Mouse (Mus musculus): ENCODE results near the gene Tspan18. TPM values are rescaled to one million over a fixed set of nuclear protein-coding genes. Genes with fewer than 3 reads are reported as not detected.

Gene Tspan18
- polyA plus RNA-seq, 1 experiment from 2014 or later, result 41.8 TPM

- H3K9ac ChIP-seq, result no peak overlapping the region
- no peak overlapping the region for H3K27ac ChIP-seq (replicated peaks)
- H3K27me3 ChIP-seq, result no peaks in the 10 kb centered on the region
- no peaks in the 10 kb centered on the region for H3K36me3 ChIP-seq
- no peak overlapping the region for H3K4me2 ChIP-seq
- 67% methylated on average over 1 of the region's 1 CpGs for WGBS
- 0 out of 2 replicates have a peak, but pooled peaks cover 5% of the 10 kb centered on the region for H3K4me1 ChIP-seq (replicated peaks)
- ATAC-seq (ENCODE audit: low read depth), result no peak
- no peaks in the 10 kb centered on the region for H3K9me3 ChIP-seq
- H3K4me3 ChIP-seq, result no peak overlapping the region
Measured at GRCm38 (mm10) chr2:93154486-93155032, 179.7 kb downstream of the Tspan18 start.

DNA sequence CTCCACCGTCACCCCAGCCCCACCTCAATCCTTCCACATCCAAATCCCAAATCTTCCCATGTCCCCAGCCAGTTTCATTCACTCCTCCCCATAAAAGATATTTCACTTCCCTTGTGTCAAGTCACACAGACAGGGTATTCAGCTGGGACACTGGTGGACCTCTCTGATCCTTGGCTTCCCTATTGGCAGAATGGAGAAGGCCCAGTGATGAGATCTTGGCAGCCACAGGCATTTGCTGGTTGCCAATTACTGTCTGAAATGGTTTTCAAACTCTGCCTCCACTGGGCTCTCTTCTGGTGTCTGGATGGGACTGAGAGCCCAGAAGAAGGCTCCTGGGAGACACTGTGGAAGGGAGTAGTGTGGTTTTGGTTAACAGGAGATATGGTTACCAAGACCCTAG is 180.5 kb downstream of the Tspan18 start:
- Histone ChIP-seq H3K36me3 (no peaks in the 10 kb centered on the region), H3K27me3 (no peaks in the 10 kb centered on the region), H3K4me2 (no peak overlapping the region), H3K9me3 (no peaks in the 10 kb centered on the region), H3K4me3 (no peak overlapping the region), H3K4me1 (replicated peaks) (0 out of 2 replicates have a peak, but pooled peaks cover 5% of the 10 kb centered on the region), H3K9ac (no peak overlapping the region), H3K27ac (replicated peaks) (no peak overlapping the region)
- 88% methylated on average over 1 of the region's 1 CpGs for WGBS
- no peak for ATAC-seq (ENCODE audit: low read depth)

DNA sequence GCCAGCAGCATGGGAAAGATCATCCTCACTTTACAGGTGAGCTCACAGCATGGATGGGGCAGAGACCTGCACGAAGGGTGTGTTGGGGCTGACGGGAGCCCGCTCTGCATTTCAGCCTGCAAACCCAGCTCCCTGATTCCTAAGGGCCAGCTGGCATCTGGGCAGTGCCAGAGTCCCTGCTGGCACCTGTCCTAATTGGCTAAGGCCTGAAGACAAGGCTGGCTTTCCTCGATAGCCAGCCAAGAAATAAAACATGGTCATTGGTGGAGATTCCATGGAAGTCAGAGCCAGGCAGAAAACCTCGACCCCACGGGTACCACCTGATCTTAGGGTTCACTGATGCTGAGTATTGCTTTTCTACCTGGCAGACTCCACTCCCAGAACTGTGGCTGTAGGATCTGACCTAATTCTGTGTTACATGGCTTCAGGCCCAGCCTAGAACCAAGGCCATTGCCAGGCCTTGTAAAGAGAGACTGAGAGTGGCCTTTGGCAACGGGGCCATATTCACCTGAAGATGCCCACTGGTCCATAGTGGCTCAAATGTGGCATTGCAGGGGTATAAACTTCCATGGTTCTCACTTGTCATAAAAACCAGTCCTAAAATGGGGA is 181.3 kb downstream of the Tspan18 start:
- Histone ChIP-seq H3K9me3 (no peaks in the 10 kb centered on the region), H3K4me3 (no peak overlapping the region), H3K36me3 (no peaks in the 10 kb centered on the region), H3K27ac (replicated peaks) (no peak overlapping the region), H3K4me2 (no peak overlapping the region), H3K27me3 (no peaks in the 10 kb centered on the region), H3K9ac (no peak overlapping the region), H3K4me1 (replicated peaks) (0 out of 2 replicates have a peak, but pooled peaks cover 5% of the 10 kb centered on the region)
- no peak for ATAC-seq (ENCODE audit: low read depth)
- WGBS, result 79% methylated on average over 7 of the region's 7 CpGs

GRCm38 (mm10) chr2:93152191-93152601 is 182.1 kb downstream of the Tspan18 start:
- H3K4me3 ChIP-seq, result no peak overlapping the region
- H3K36me3 ChIP-seq, result no peaks in the 10 kb centered on the region
- H3K27ac ChIP-seq (replicated peaks), result no peak overlapping the region
- no peak overlapping the region for H3K4me2 ChIP-seq
- H3K27me3 ChIP-seq, result no peaks in the 10 kb centered on the region
- WGBS, result 82% methylated on average over 6 of the region's 6 CpGs
- H3K9ac ChIP-seq, result no peak overlapping the region
- no peaks in the 10 kb centered on the region for H3K9me3 ChIP-seq
- H3K4me1 ChIP-seq (replicated peaks), result 0 out of 2 replicates have a peak, but pooled peaks cover 5% of the 10 kb centered on the region
- no peak for ATAC-seq (ENCODE audit: low read depth)

Other genes with a start within 250 kb of the Tspan18 start
- gene Trp53i11, start 147.0 kb downstream of the Tspan18 start, polyA plus RNA-seq (2015; fragmentation: Nextera tagmentation; extraction: Ambion mirVana), result 137 and 150 TPM in 2 replicates
- 23.9 and 26.8 TPM in 2 replicates for gene Cd82, start 128.6 kb upstream of the Tspan18 start, polyA plus RNA-seq (2015; fragmentation: Nextera tagmentation; extraction: Ambion mirVana)
- not detected in 2 replicates for gene Gm10803, start 226.1 kb upstream of the Tspan18 start, polyA plus RNA-seq (2015; fragmentation: Nextera tagmentation; extraction: Ambion mirVana)

Measured in neural tube, embryonic 13.5 days (tissue).